Mouse (Mus musculus) mouse embryonic stem cell (cell line): ENCODE data around the gene Olfr1502.
"Not testable (repeated sequence)": the region's sequence is repeated elsewhere in the genome, so short reads cannot be mapped to it uniquely, and the experiment has no call there.

Experiments used
- in situ Hi-C, 2 experiments: fragments of 300-500 bp; cut with MboI; formaldehyde crosslinking; loops; 1 replicate in 1 of 2; 3 replicates in 1 of 2; pipeline ENCODE4 v1.14.3; 2019 to 2020; ENCODE audit warnings: low sequenced_read_pairs in 2 of 2, low pct_unique_long_range_greater_than_20kb in 1 of 2, mixed read lengths in 1 of 2; ENCODE audit not compliant: unreplicated experiment in 1 of 2

Gene Olfr1502

GRCm38 (mm10) chr19:13861495-13861894, at the start of gene Olfr1502:
Gene Olfr1502 (plus strand): TSS chr19:13861795.
- in situ Hi-C loops = no loop called here

- in situ Hi-C loops = no loop called here
Measured at GRCm38 (mm10) chr19:13812823-13813222, 48.8 kb upstream of the Olfr1502 start.

- in situ Hi-C loops = no loop called here
Measured at GRCm38 (mm10) chr19:13818827-13819226, 42.8 kb upstream of the Olfr1502 start.

- in situ Hi-C loops = no loop called here
Measured at GRCm38 (mm10) chr19:13819347-13819746, 42.2 kb upstream of the Olfr1502 start, which contains the start of gene Olfr1499. Gene Olfr1499 (minus strand): TSS chr19:13819447.

- in situ Hi-C loops = no loop called here
Measured at GRCm38 (mm10) chr19:13820847-13821246, 40.7 kb upstream of the Olfr1502 start.

GRCm38 (mm10) chr19:13828447-13828846, 33.1 kb upstream of the Olfr1502 start:
- in situ Hi-C loops = no loop called here

- in situ Hi-C loops = no loop called here
Measured at GRCm38 (mm10) chr19:13830388-13830787, 31.2 kb upstream of the Olfr1502 start, which contains the start of gene Olfr1500. Gene Olfr1500 (minus strand): TSS chr19:13830488.

- in situ Hi-C loops = not testable (repeated sequence)
Measured at GRCm38 (mm10) chr19:13850592-13850991, 11.0 kb upstream of the Olfr1502 start, which contains the start of gene Olfr1501. Gene Olfr1501 (minus strand): TSS chr19:13850692.

GRCm38 (mm10) chr19:13897828-13898227, 36.2 kb downstream of the Olfr1502 start, which contains the start of gene Olfr1504:
Gene Olfr1504 (minus strand): TSS chr19:13897928.
- in situ Hi-C loops = no loop called here
